Mouse (Mus musculus) lung, adult 2 months (tissue): ENCODE measurements around the gene Zc3h7b.

Source experiments
- CTCF ChIP-seq: fragments of 200-500 bp; IDR thresholded peaks from 2 replicates; pipeline ENCODE4 v1.5.1; 2011; ENCODE audit warnings: mild to moderate bottlenecking, low read length, control low read depth; ENCODE audit not compliant: insufficient read depth
- POLR2A ChIP-seq: fragments of 200-500 bp; IDR thresholded peaks from 2 replicates; pipeline ENCODE4 v1.6.1; 2011; ENCODE audit warnings: low read depth, mild to moderate bottlenecking, control low read depth, low read length, borderline replicate concordance; ENCODE audit errors: extremely low read depth

- no peak for TF ChIP-seq CTCF
- no peak for TF ChIP-seq POLR2A
These were observed 44.7 kb upstream of the Zc3h7b start for GRCm38 (mm10) chr15:81700161-81700560.
